ENCODE assay signal across 8 mouse cellular contexts in the genomic region with DNA sequence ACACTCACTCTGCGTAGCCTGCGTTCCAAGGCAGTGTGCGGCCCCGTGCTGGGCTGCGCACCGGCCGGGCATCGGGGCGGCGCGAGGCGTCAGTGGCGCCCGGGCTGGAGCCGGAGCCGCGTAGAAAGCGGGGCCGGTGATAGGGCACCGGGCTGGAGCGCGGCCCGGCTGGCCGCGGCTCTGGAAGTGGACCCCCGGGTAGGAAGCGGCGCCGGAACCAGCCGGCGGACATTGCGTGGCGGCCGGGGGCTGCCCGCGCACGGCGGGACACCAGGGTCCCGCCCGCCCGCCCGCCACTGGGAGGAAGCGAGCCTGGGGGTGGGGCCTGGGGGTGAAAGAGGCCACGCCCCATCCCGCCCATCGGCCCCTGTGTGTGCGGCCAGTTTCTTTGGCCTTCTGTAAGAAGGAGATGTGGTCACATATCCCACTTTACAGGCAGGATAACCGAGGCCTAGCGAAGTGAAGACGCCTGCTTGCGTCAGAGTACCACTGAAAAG. TPM values are rescaled to one million over a fixed set of nuclear protein-coding genes. Genes with fewer than 3 reads are reported as not detected.
DNase-seq lines count a peak whose midpoint lies in the region; ATAC-seq and TF ChIP-seq lines count a peak whose summit lies in the region.

No protein-coding gene starts in this region.

- no peaks in the 10 kb centered on the region for H3K9me3 ChIP-seq in intestine, embryonic 15.5 days
- H3K9me3 ChIP-seq in liver, postnatal 0 days (ENCODE audit: low read length) = no peaks in the 10 kb centered on the region
- no peaks in the 10 kb centered on the region for H3K9me3 ChIP-seq in neural tube, embryonic 12.5 days

- WGBS in intestine, embryonic 15.5 days = under 1% methylated on average over 51 of the region's 51 CpGs
- WGBS in liver, postnatal 0 days (ENCODE audit: insufficient replicate concordance) = under 1% methylated on average over 46 of the region's 51 CpGs
- under 1% methylated on average over 51 of the region's 51 CpGs for WGBS in neural tube, embryonic 12.5 days

- TF ChIP-seq EP300 in liver, postnatal 0 days (IDR thresholded peaks at IDR 0.05; ENCODE audit: low read depth) = no peak

- peak overlapping the region; percentile 54 for H3K27ac ChIP-seq in intestine, embryonic 15.5 days
- H3K27ac ChIP-seq in liver, postnatal 0 days (ENCODE audit: low read depth) = peak overlapping the region; percentile 56
- H3K27ac ChIP-seq in neural tube, embryonic 12.5 days = no peak overlapping the region

- no peak for TF ChIP-seq CTCF in liver, postnatal 0 days (IDR thresholded peaks at IDR 0.05; ENCODE audit: low read depth)

- H3K4me1 ChIP-seq in intestine, embryonic 15.5 days (replicated peaks) = peaks cover 25% of the 10 kb centered on the region
- peaks cover 33% of the 10 kb centered on the region for H3K4me1 ChIP-seq in liver, postnatal 0 days (ENCODE audit: insufficient read depth)
- H3K4me1 ChIP-seq in neural tube, embryonic 12.5 days = peaks cover 30% of the 10 kb centered on the region

- peak overlapping the region; percentile 79 for H3K4me2 ChIP-seq in intestine, embryonic 15.5 days (replicated peaks)
- H3K4me2 ChIP-seq in liver, postnatal 0 days (ENCODE audit: low read depth, low read length) = peak overlapping the region; percentile 85
- H3K4me2 ChIP-seq in neural tube, embryonic 12.5 days (replicated peaks) = peak overlapping the region; percentile 82

- peak overlapping the region; percentile 72 for H3K4me3 ChIP-seq in intestine, embryonic 15.5 days (replicated peaks)
- H3K4me3 ChIP-seq in liver, postnatal 0 days (ENCODE audit: low read depth, low read length) = peak overlapping the region; percentile 69
- H3K4me3 ChIP-seq in neural tube, embryonic 12.5 days = peak overlapping the region; percentile 64

- no peaks in the 10 kb centered on the region for H3K27me3 ChIP-seq in intestine, embryonic 15.5 days (replicated peaks)
- H3K27me3 ChIP-seq in liver, postnatal 0 days (ENCODE audit: insufficient read depth, low read length) = no peaks in the 10 kb centered on the region
- no peaks in the 10 kb centered on the region for H3K27me3 ChIP-seq in neural tube, embryonic 12.5 days (replicated peaks)

- peak; percentile 65 to 73 for DNase-seq in right cerebral cortex, postnatal 10 days (ENCODE audit: low spot score in 2 of 2)
- no peak for DNase-seq in right cerebral cortex, adult 2 months (ENCODE audit: low spot score in 2 of 2)
- peak; percentile 75 to 78 for DNase-seq in gastrocnemius, postnatal 36 days
- DNase-seq in liver, postnatal 0 days = peak; percentile 87
- DNase-seq in thymus, postnatal 25 days = peak; percentile 70

- H3K9ac ChIP-seq in intestine, embryonic 15.5 days = peak overlapping the region; percentile 75
- H3K9ac ChIP-seq in liver, postnatal 0 days (replicated peaks) = peak overlapping the region; percentile 71
- peak overlapping the region; percentile 85 for H3K9ac ChIP-seq in neural tube, embryonic 12.5 days

- ATAC-seq in common myeloid progenitor, adult 5-6 weeks (replicated peaks; ENCODE audit: low read depth, poor library complexity, severe bottlenecking) = peak; percentile 40
- peak; percentile 70 for ATAC-seq in intestine, embryonic 15.5 days
- ATAC-seq in liver, postnatal 0 days = peak; percentile 59
- peak; percentile 46 for ATAC-seq in neural tube, embryonic 12.5 days (ENCODE audit: low FRiP score, low read depth)

- intact Hi-C loops in gastrocnemius, postnatal 36 days (cut with DNase I) = no loop called here

- H3K36me3 ChIP-seq in intestine, embryonic 15.5 days = peaks cover 9% of the 10 kb centered on the region; the same call in 1 of the 2 replicates
- H3K36me3 ChIP-seq in liver, postnatal 0 days (replicated peaks; ENCODE audit: insufficient read depth, low read length) = peaks cover 12% of the 10 kb centered on the region
- peaks cover 10% of the 10 kb centered on the region; the same call in 1 of the 2 replicates for H3K36me3 ChIP-seq in neural tube, embryonic 12.5 days

RNA-seq across cellular contexts. Expression of a gene that starts 0.5 kb away (rescaled TPM):
- total RNA-seq in common myeloid progenitor, adult 5-6 weeks (2017) = 9.4 and 14.7 TPM in 2 replicates
- total RNA-seq in gastrocnemius, postnatal 36 days (2021) = 1 to 10 TPM; 3.0 to 3.3 TPM
- 30.4 and 31.7 TPM in 2 replicates for polyA plus RNA-seq in intestine, embryonic 15.5 days (2015; fragmentation: Nextera tagmentation; extraction: Ambion mirVana)
- polyA plus RNA-seq in liver, postnatal 0 days (2015; fragmentation: Nextera tagmentation; extraction: Ambion mirVana) = 11.0 and 11.1 TPM in 2 replicates
- polyA plus RNA-seq in neural tube, embryonic 12.5 days (2016; fragmentation: Nextera tagmentation; extraction: Ambion mirVana) = 32.1 and 32.9 TPM in 2 replicates

RNA-seq across cellular contexts. Expression of a gene that starts 3.9 kb away (rescaled TPM):
- total RNA-seq in common myeloid progenitor, adult 5-6 weeks (2017) = 42.5 and 44.4 TPM in 2 replicates
- total RNA-seq in gastrocnemius, postnatal 36 days (2021) = 100 to 1,000 TPM; 113 to 156 TPM
- polyA plus RNA-seq in intestine, embryonic 15.5 days (2015; fragmentation: Nextera tagmentation; extraction: Ambion mirVana) = 51.5 and 52.5 TPM in 2 replicates
- 22.4 and 23.0 TPM in 2 replicates for polyA plus RNA-seq in liver, postnatal 0 days (2015; fragmentation: Nextera tagmentation; extraction: Ambion mirVana)
- 60.9 and 61.6 TPM in 2 replicates for polyA plus RNA-seq in neural tube, embryonic 12.5 days (2016; fragmentation: Nextera tagmentation; extraction: Ambion mirVana)

RNA-seq across cellular contexts. Expression of a gene that starts 23.4 kb away (rescaled TPM):
- total RNA-seq in common myeloid progenitor, adult 5-6 weeks (2017) = 0.41 and 0.53 TPM in 2 replicates
- under 1 TPM; 0.25 to 0.31 TPM for total RNA-seq in gastrocnemius, postnatal 36 days (2021)
- polyA plus RNA-seq in intestine, embryonic 15.5 days (2015; fragmentation: Nextera tagmentation; extraction: Ambion mirVana) = 0.16 and 0.19 TPM in 2 replicates
- polyA plus RNA-seq in liver, postnatal 0 days (2015; fragmentation: Nextera tagmentation; extraction: Ambion mirVana) = 0.07 and 0.16 TPM in 2 replicates
- 0.05 TPM in 1 of 2 replicates, not detected in the other for polyA plus RNA-seq in neural tube, embryonic 12.5 days (2016; fragmentation: Nextera tagmentation; extraction: Ambion mirVana)

RNA-seq across cellular contexts. Expression of a gene that starts 28.3 kb away (rescaled TPM):
- 82.8 and 88.2 TPM in 2 replicates for total RNA-seq in common myeloid progenitor, adult 5-6 weeks (2017)
- total RNA-seq in gastrocnemius, postnatal 36 days (2021) = 10 to 100 TPM; 18.4 to 20.3 TPM
- 16.5 and 19.0 TPM in 2 replicates for polyA plus RNA-seq in intestine, embryonic 15.5 days (2015; fragmentation: Nextera tagmentation; extraction: Ambion mirVana)
- polyA plus RNA-seq in liver, postnatal 0 days (2015; fragmentation: Nextera tagmentation; extraction: Ambion mirVana) = 5.3 and 5.7 TPM in 2 replicates
- 27.6 and 28.9 TPM in 2 replicates for polyA plus RNA-seq in neural tube, embryonic 12.5 days (2016; fragmentation: Nextera tagmentation; extraction: Ambion mirVana)

RNA-seq across cellular contexts. Expression of a gene that starts 41.1 kb away (rescaled TPM):
- total RNA-seq in common myeloid progenitor, adult 5-6 weeks (2017) = 2.4 and 3.2 TPM in 2 replicates
- 1 to 10 TPM in 1 of 2 experiments, under 1 TPM in 1; 0.76 to 1.2 TPM for total RNA-seq in gastrocnemius, postnatal 36 days (2021)
- 3.4 and 4.3 TPM in 2 replicates for polyA plus RNA-seq in intestine, embryonic 15.5 days (2015; fragmentation: Nextera tagmentation; extraction: Ambion mirVana)
- 41.4 and 46.5 TPM in 2 replicates for polyA plus RNA-seq in liver, postnatal 0 days (2015; fragmentation: Nextera tagmentation; extraction: Ambion mirVana)
- polyA plus RNA-seq in neural tube, embryonic 12.5 days (2016; fragmentation: Nextera tagmentation; extraction: Ambion mirVana) = 5.4 and 6.2 TPM in 2 replicates

Comparison
In these comparisons a context has a peak if more than half of its experiments do, and no peak if none do; other contexts are left out.
1. DNase-seq: peak in right cerebral cortex, postnatal 10 days (2 of 2), gastrocnemius, postnatal 36 days (2 of 2), liver, postnatal 0 days (single experiment) and thymus, postnatal 25 days (single experiment); none in right cerebral cortex, adult 2 months (0 of 2).
2. Peak in every context shown above with its lines, with median percentiles within 50 percentile points of each other: ATAC-seq, H3K4me2 ChIP-seq, H3K4me3 ChIP-seq and H3K9ac ChIP-seq.